Mouse (Mus musculus) forebrain, embryonic 11.5 days (tissue): ENCODE measurements at regions not wholly inside any gene's neighbourhood (a gene's known extent, or its start where the extent isn't known, plus 50 kb on each side); places are given as distances from the start of the nearest gene placed in this dataset.
"Not testable (repeated sequence)": the region's sequence is repeated elsewhere in the genome, so short reads cannot be mapped to it uniquely, and the experiment has no call there.

Experiments used
- ATAC-seq: fragments of 200-750 bp; cut with Nextera tagmentation; replicated peaks from 2 replicates; pipeline ENCODE4 v1.8.0; 2017; ENCODE audit warnings: moderate TSS enrichment; ENCODE audit not compliant: low FRiP score
- DNase-seq: peaks from one replicate; pipeline ENCODE4 v3.0.0-alpha.2; 2017; ENCODE audit warnings: low spot score
- H3K27ac ChIP-seq: fragments of 300-500 bp; sonication (generic); 2 replicates; pipeline ENCODE4 v1.5.1; 2014; ENCODE audit warnings: low read depth, low read length
- H3K27me3 ChIP-seq: fragments of 300-500 bp; sonication (generic); 2 replicates; pipeline ENCODE4 v1.6.1; 2014; ENCODE audit warnings: mild to moderate bottlenecking, low read length, mixed read lengths; ENCODE audit not compliant: control insufficient read depth, insufficient read depth
- H3K36me3 ChIP-seq: fragments of 300-500 bp; sonication (generic); 2 replicates; pipeline ENCODE4 v1.6.1; 2014; ENCODE audit warnings: mild to moderate bottlenecking, low read length, moderate library complexity, mixed read lengths; ENCODE audit not compliant: control insufficient read depth, insufficient read depth
- H3K4me1 ChIP-seq: fragments of 300-500 bp; sonication (generic); replicated peaks from 2 replicates; pipeline ENCODE4 v1.6.1; 2014; ENCODE audit warnings: low read length, mixed read lengths; ENCODE audit not compliant: control insufficient read depth, insufficient read depth
- H3K4me2 ChIP-seq: fragments of 300-500 bp; sonication (generic); 2 replicates; pipeline ENCODE4 v1.6.1; 2014; ENCODE audit warnings: low read depth, mild to moderate bottlenecking, low read length, moderate library complexity, mixed read lengths; ENCODE audit not compliant: severe bottlenecking
- H3K4me3 ChIP-seq: fragments of 300-500 bp; sonication (generic); 2 replicates; pipeline ENCODE4 v1.5.1; 2014; ENCODE audit warnings: low read depth, low read length
- H3K9ac ChIP-seq: fragments of 300-500 bp; sonication (generic); 2 replicates; pipeline ENCODE4 v1.6.1; 2014; ENCODE audit warnings: low read length
- H3K9me3 ChIP-seq: fragments of 300-500 bp; sonication (generic); 2 replicates; pipeline ENCODE4 v1.6.1; 2016; ENCODE audit warnings: low read length, mixed read lengths; ENCODE audit not compliant: control insufficient read depth
- WGBS: fragments of 180-500 bp; shearing (Covaris S2); extraction: QIAGEN DNeasy Blood & Tissue Kit; methylation state at CpG from one replicate; pipeline ENCODE4 v1.1.7; 2014; 5-methylcytosine and 5-hydroxymethylcytosine counted together

DNA sequence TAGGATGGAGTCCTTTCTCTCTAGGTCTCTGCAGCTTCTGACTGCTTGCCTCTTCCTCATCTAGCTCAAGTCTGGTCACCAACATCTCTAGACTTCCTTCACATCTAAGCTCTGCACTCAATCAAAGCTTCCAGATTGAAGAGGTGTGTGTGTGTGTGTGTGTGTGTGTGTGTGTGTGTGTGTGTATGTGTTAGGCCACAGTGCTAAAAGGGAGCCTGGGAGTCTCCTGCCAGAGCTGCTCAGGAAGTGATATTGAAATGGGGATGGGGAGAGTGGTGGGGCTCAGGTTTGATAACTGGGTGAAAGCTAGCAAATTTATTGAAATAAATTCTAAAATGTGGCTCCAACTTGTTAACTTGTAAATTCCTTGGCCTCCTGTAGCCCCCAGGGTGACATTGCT is 73.3 kb downstream of the Gm31371 start:
- H3K36me3 ChIP-seq, H3K4me3 ChIP-seq, H3K9ac ChIP-seq, ATAC-seq, H3K27ac ChIP-seq, H3K4me2 ChIP-seq, H3K4me1 ChIP-seq, H3K9me3 ChIP-seq, H3K27me3 ChIP-seq, DNase-seq: not testable (repeated sequence)

- Histone ChIP-seq H3K27ac (no peak overlapping the region), H3K4me2 (peak overlapping the region; percentile 58), H3K9me3 (peaks cover 6% of the 10 kb centered on the region; the same call in 1 of the 2 replicates), H3K27me3 (no peaks in the 10 kb centered on the region), H3K4me3 (peak overlapping the region; percentile 36), H3K4me1 (no peaks in the 10 kb centered on the region), H3K36me3 (no peaks in the 10 kb centered on the region), H3K9ac (peak overlapping the region; percentile 65)
- peak; percentile 85 for DNase-seq
- peak; percentile 95 for ATAC-seq
- 8% methylated on average over 40 of the region's 42 CpGs for WGBS
Observed at GRCm38 (mm10) chr8:19979536-19980345, 76.5 kb downstream of the Gm31371 start.

GRCm38 (mm10) chr8:19980346-19980726 is 77.1 kb downstream of the Gm31371 start:
- ATAC-seq = peak; percentile 65
- peak overlapping the region; percentile 65 for H3K9ac ChIP-seq
- DNase-seq = peak; percentile 59
- H3K4me2 ChIP-seq = peak overlapping the region; percentile 58
- peak overlapping the region; percentile 36 for H3K4me3 ChIP-seq
- not testable (repeated sequence) for H3K9me3 ChIP-seq, H3K27me3 ChIP-seq, H3K36me3 ChIP-seq, H3K4me1 ChIP-seq, H3K27ac ChIP-seq
- 30% methylated on average over 25 of the region's 26 CpGs for WGBS

DNA sequence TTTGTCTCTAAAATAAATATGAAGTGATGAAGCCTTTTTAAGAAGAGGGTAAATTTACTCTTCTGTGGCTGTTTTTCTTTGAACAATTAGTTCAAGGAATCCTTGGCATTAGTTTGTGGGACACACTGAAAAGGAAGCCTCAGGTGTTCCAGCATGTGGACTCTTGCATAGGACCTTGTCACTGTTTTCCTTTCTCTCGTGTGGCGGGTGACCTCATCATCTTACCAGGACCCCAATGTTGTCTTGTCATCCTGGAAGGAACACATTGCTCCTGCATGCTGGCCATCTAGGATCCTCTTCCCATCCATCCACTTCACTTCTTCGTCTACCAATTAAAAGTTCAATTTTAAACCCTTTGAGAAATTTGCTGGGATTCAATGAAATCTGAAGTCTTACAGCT is 104.9 kb downstream of the Gm31371 start:
- not testable (repeated sequence) for ATAC-seq, H3K36me3 ChIP-seq, H3K4me3 ChIP-seq, H3K4me1 ChIP-seq, H3K27ac ChIP-seq, H3K4me2 ChIP-seq, H3K9me3 ChIP-seq, DNase-seq, H3K27me3 ChIP-seq, H3K9ac ChIP-seq
- WGBS = 76% methylated on average over 3 of the region's 3 CpGs

GRCm38 (mm10) chr8:20010947-20011346 is 107.8 kb downstream of the Gm31371 start:
- H3K27ac ChIP-seq, H3K27me3 ChIP-seq, H3K4me1 ChIP-seq, ATAC-seq, H3K4me2 ChIP-seq, H3K9me3 ChIP-seq, DNase-seq, H3K36me3 ChIP-seq, H3K9ac ChIP-seq, H3K4me3 ChIP-seq: not testable (repeated sequence)
- WGBS = 75% methylated on average over 8 of the region's 8 CpGs

DNA sequence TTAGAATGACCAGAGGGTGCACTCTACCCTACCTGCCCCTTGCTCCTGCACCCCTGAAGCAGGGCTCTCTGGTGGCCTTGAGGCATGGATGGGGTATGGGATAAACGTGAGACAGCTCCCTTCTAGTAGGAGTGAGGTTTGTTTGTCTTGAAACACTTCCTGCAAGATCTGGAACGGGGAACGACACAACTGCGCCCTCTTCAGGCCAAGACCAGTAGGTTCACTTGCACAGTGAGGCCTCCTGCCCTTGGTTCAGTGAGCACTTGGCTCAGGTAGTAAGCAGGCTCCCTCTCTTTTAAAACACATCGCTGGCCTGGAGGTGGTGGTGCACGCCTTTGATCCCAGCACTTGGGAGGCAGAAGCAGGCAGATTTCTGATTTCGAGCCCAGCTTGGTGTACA is 110.1 kb downstream of the Gm31371 start:
- H3K36me3 ChIP-seq, ATAC-seq, DNase-seq, H3K4me1 ChIP-seq, H3K9me3 ChIP-seq, H3K27ac ChIP-seq, H3K4me3 ChIP-seq, H3K9ac ChIP-seq, H3K27me3 ChIP-seq, H3K4me2 ChIP-seq: not testable (repeated sequence)
- WGBS = 79% methylated on average over 7 of the region's 7 CpGs

GRCm38 (mm10) chr8:20014451-20015130 is 111.4 kb downstream of the Gm31371 start:
- H3K4me3 ChIP-seq, DNase-seq, H3K27ac ChIP-seq, H3K36me3 ChIP-seq, ATAC-seq, H3K4me2 ChIP-seq, H3K9ac ChIP-seq, H3K27me3 ChIP-seq, H3K4me1 ChIP-seq, H3K9me3 ChIP-seq: not testable (repeated sequence)
- 84% methylated on average over 5 of the region's 5 CpGs for WGBS

DNA sequence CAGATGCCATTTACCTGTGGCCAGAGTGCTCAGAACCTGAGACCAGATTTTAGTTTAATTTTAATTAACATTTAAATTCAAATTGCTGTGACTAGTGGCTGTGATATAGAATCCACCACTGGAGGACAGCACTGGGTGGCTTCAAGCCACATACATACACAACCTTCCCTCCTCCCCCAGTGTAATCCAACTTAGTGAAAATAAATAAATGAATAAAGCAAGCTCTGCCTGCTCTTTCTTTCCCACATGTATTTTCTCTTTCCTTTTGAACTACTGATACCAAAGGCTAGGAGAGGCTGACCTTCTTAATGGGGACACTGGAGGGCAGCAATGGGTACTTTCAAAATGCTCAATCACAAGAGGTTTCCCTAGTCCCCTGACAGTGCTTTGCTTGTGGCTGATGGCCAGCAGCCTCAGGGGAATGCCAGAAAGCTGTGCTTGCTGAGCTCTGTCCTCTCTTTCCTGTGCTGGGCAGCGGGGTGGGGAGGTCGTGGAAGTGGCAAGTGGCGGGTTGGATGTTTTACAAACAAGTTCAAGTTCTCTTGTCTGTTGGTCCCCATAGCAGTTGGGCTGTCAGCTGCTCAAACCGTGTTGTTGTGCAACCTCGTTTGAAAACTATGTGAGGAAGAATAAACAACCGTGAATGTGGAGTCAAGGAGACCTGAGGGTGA is 112.4 kb downstream of the Gm31371 start:
- not testable (repeated sequence) for H3K9ac ChIP-seq, DNase-seq, H3K36me3 ChIP-seq, H3K27ac ChIP-seq, ATAC-seq, H3K27me3 ChIP-seq, H3K9me3 ChIP-seq, H3K4me2 ChIP-seq, H3K4me1 ChIP-seq, H3K4me3 ChIP-seq
- 94% methylated on average over 6 of the region's 6 CpGs for WGBS
